ENCODE assay signal across 17 mouse cellular contexts in the genomic region with DNA sequence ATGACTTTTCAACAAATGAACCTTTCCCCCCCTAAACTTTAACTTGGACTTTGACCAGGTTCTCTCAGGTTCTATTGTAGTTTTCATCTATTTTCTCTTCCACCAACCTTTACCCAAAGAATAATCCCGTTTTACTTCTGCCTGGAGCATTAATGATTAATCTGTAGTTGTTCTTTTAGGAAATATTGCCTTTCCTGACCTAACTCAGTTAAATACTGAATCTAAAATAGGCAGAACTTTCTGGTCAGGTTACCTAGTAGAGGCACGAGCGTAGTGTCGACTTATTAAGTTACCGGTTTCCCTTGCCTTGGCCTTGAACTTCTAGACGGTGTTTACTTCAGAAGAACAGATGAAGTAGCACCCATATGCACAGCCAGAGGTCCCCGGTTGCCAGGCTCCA.
"Had no signal": no experiment of that assay in that cellular context is flagged by ENCODE, and none has a peak within 500 bp of the region (broad histone marks: within the 10 kb centered on the region; RNA-seq: fewer than 3 reads in every experiment).

No protein-coding gene starts in this region.

- H3K27me3 ChIP-seq: hindbrain, embryonic 15.5 days; limb, embryonic 12.5 days; limb, embryonic 15.5 days; liver, embryonic 12.5 days; liver, embryonic 15.5 days had no signal

- DNase-seq: layer of hippocampus, adult 9-11 months; left cerebral cortex, postnatal 4 days; lung, adult 2 months; lung, postnatal 14 days; lung, postnatal 4 days; midbrain, embryonic 14.5 days; thymus, adult 2 months; thymus, postnatal 14 days; thymus, postnatal 4 days had no signal

- H3K36me3 ChIP-seq: hindbrain, embryonic 15.5 days; limb, embryonic 12.5 days; limb, embryonic 15.5 days; liver, embryonic 12.5 days; liver, embryonic 15.5 days had no signal

- H3K4me1 ChIP-seq: hindbrain, embryonic 15.5 days; limb, embryonic 12.5 days; liver, embryonic 12.5 days; liver, embryonic 15.5 days had no signal

- H3K4me2 ChIP-seq: hindbrain, embryonic 15.5 days; limb, embryonic 12.5 days; limb, embryonic 15.5 days; liver, embryonic 12.5 days; liver, embryonic 15.5 days; midbrain, embryonic 11.5 days had no signal

- H3K9ac ChIP-seq: hindbrain, embryonic 15.5 days; limb, embryonic 12.5 days; limb, embryonic 15.5 days; liver, embryonic 12.5 days; liver, embryonic 15.5 days had no signal

- H3K4me3 ChIP-seq: hindbrain, embryonic 15.5 days; layer of hippocampus, adult 2 months; limb, embryonic 12.5 days; limb, embryonic 15.5 days; liver, embryonic 12.5 days; liver, embryonic 15.5 days had no signal

- H3K27ac ChIP-seq: hindbrain, embryonic 15.5 days; layer of hippocampus, adult 2 months; limb, embryonic 12.5 days; limb, embryonic 15.5 days; liver, embryonic 12.5 days; liver, embryonic 15.5 days; stomach, postnatal 0 days had no signal

- ATAC-seq: liver, embryonic 12.5 days had no signal

- H3K9me3 ChIP-seq: hindbrain, embryonic 15.5 days; limb, embryonic 12.5 days; limb, embryonic 15.5 days; liver, embryonic 12.5 days; liver, embryonic 15.5 days had no signal
